Mouse (Mus musculus): ENCODE data around the gene Nid1.
"Not testable (repeated sequence)": the region's sequence is repeated elsewhere in the genome, so short reads cannot be mapped to it uniquely, and the experiment has no call there.

The Nid1 gene

DNA sequence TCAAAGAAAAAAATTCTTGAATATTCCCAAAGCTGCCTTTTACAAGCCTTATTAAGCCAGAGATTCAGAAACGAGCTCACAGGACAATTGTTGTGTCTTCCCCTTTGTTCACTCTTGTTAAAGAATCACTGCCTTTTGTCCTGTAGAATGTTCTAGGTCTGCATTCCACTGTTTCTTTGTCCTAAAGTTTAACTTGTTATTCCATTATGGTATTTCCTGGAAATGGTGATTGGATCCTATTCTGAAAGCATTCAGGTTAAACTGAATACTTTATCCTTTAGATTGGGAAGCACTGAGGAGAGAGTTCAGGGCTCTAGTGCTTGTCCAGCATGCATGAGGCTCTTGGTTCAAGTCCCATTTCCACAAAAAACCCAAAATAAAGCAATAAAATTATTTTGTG is 13.6 kb downstream of the Nid1 start:
- in situ Hi-C loops (cut with MboI, MseI) = not testable (repeated sequence)

DNA sequence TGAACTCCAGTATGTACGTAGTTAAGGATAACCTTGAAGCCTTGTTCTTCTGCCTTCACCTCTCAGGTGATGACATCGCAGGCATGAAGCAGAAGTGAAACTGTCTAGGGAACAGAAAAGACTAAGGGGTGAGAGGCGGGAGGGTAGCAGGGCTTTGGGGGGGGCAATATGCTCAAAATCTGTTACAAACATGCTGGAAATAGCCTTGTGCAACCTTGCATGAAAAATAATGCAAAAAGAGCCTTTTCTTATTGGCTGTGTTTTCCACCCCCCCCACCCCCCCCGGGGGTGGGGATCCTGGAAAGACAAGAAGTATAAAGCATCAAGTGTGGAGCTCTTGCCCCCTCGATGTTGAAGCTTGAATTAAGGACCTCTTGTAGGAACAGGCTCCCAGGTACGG is 16.0 kb downstream of the Nid1 start:
- in situ Hi-C loops (cut with MboI, MseI) = not testable (repeated sequence)

DNA sequence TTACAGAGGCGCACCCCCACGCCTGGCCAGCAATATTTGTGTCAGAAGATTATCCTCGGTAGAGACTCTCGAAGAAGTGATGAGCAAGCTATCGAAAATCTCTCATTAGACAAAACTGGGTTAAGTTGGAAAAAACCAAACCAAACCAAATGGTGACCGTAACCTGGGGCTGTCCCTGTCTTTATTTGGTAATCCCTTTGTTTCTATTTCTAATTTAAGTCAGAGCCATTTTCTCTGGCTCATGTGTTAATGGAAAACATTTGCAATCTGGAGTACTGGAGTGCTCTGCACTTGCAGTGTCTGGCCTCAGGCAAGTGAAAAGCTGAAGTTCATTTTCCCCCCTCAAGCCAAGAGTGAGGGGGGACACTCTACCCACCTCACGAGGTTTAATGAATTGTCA is 16.9 kb downstream of the Nid1 start:
- in situ Hi-C loops (cut with MboI, MseI) = not testable (repeated sequence)

DNA sequence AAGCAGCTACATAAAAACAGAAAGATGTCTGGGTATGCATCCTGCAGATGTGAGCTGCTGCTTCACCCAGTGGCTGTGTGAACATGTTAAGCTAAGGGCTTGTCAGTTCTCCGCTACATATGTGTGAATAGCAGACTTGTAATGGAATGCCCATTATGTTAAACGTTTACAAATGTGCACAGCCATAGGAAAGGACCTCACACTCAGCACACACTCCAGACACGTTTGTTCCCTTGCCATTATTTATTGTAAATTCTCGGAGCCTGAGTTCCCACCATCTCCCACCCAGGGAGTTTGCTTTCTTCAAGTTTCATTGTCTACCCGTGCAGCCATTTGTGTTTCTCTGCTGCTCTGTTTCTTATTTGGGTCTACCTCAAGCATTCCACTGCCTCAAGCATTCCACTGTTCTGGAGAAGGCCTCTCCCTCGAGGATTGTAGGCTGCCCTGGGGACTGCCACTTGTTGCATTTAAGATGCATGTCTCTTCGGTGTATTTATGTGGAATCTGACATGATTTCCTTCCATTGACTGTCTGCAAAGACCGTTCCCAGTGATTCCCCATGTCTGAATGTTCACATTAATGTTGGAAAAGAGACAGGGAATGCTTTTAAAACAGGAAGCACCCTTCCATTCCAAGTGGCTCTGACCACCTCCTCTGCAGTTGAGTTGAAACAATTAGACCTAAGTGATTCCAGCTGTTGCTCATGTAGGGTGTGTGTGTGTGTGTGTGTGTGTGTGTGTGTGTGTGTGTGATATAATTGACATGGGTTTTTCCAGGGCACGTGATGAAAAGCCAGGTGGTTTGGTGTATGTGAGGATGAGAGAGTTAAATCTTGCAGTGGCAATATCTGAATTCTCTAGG is 18.5 kb downstream of the Nid1 start:
- in situ Hi-C loops (cut with MboI, MseI) = not testable (repeated sequence)

DNA sequence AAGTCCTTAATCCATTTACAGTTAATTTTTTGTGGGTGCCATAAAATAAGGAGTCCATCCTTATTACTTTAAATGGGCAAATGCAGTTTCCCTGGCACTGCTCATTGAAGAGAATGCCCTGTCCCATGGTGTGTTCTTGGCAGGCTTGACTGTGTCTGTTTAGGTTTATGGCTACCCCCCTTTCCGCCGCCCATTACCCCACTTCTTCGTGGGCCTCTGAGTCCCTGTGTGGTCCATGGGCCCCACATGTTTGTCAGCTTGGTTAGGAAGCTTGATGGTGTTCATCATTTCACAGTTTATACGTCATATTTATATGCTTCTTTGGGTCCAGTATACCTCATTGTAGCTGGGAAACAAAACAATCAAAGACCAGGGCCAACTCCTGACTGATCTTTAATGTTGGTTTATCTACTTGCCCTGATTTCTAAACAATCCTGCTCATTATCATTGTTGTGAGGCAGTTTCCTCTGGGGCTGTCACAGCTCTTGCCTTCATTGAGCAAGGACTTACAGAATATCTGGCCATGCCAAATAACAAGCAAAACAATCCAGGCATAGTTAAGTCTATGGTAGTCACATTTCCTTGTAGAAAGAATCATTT is 20.9 kb downstream of the Nid1 start:
- in situ Hi-C loops (cut with MboI, MseI) = no loop called here

DNA sequence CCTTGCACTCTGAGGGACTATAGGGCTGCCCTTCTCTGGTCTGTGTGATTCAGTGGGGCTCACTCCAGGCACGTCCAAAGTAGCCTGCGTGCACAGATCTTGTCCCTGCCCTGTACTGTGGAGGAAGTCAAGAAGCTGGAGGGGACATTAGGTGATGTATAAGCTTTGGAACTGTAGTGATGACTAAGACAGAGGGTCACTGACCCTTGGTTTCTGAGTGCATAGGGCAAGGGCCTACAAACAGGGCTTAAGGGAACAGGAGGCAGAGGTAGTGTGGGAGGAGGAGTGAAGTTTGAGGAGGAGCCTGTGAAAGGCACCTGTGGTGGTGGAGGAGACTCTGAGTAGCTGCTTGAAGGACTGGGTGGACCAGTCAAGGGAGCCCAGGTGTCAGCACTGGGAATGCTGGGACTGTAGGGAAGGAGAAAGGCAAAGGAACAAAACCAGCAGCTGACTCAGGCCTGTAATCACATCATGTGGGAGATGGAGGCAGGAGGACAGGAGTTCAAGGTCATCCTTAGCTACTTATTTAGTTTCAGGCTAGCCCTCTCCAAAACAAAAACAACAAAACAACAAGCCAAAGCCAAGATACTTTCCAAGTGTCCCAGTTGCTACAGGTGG is 23.3 kb downstream of the Nid1 start:
- in situ Hi-C loops (cut with MboI, MseI) = no loop called here

DNA sequence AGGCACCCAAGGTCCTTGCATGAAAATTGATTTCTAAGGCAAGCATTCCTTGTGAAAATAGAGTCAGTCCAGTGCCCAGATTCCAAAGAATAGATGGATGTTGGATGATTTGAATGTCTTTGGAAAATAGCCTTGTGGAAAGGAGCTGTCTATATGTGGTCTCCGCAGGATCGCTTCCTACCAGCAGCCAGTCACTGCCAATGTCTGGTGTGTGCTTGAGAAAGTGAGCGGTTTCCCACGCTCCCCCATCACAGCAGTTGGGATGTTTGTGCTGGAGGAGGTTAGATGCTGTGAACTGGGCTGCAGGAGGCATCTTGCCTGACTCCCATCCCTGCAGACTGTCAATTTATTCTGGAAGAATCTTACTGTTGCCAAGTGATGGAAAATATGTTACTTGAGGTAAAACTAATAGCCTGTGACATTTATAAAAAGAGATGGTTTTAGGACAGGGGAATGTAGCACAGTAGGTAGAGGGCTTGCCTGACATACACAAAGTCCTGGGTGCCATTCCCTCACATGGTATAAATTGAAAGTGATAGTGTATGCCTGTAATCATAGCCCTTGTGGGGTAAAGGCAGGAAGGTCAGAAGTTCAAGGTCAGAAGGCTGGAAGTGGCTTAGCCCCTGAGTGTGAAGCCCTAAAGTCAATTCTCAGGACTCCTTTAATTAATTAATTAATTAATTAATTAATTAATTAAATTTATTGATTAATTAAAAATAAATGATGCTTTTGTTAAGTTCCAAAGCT is 24.3 kb downstream of the Nid1 start:
- in situ Hi-C loops (cut with MboI, MseI) = no loop called here

DNA sequence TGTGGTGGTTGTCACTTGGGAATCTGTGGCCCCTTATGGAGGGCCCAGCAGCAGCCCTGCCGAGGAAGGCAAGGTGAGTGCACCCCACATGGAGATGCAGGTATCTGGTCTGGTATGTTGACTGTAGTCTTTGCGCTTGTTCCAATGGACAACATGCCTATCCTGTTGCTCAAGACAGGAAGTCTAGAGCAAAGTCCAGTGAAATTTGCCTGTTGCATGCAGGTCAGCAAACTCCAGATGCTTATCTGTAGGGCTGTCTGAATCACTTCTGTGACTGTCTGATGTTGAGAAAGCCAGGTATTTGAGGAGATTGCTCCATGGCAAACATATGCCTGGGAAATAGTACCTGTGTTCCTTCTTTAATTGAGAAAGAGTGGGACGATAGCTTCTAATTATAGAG is 26.6 kb downstream of the Nid1 start:
- in situ Hi-C loops (cut with MboI, MseI) = no loop called here

DNA sequence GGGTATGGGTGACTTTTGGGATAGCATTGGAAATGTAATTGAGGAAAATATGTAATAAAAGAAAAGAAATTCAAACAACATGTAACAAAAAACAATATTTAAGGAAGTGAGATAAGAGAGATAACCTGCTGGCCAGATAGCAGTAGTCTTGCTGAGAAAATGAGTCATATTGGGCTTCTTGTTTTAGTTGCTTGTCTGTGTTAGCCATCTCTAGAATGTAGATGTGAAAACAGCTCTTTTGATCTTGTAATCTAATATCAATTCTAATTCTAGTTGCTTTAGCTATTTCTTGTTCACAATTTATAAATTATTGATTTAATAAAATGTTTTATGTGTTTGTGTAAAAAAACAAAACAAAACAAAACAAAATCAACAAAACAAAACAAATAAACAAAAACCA is 29.9 kb downstream of the Nid1 start:
- in situ Hi-C loops (cut with MboI, MseI) = loop anchor here (5.0 kb wide), 1 partner anchor 40 kb away; no protein-coding TSS in a partner anchor

DNA sequence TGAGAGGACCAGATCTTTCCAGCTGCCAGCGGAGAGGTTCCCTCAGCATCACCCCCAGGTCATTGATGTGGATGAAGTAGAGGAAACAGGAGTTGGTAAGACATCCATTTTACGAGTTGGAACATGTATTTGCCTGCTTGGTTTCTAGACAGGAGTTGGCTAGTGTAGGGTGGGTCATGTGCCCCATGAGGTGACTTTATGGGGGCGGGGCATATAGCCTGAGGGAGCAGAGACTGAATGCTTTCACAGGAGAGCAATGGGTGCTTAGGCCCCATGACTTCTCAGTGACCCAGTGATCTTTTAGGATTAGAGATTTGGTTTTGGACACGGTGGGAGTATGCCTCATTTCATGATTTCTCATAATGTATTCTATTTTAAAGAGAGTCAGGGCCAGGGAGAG is 31.2 kb downstream of the Nid1 start:
- in situ Hi-C loops (cut with MboI, MseI) = loop anchor here (5.0 kb wide), 1 partner anchor 39 kb away; no protein-coding TSS in a partner anchor

DNA sequence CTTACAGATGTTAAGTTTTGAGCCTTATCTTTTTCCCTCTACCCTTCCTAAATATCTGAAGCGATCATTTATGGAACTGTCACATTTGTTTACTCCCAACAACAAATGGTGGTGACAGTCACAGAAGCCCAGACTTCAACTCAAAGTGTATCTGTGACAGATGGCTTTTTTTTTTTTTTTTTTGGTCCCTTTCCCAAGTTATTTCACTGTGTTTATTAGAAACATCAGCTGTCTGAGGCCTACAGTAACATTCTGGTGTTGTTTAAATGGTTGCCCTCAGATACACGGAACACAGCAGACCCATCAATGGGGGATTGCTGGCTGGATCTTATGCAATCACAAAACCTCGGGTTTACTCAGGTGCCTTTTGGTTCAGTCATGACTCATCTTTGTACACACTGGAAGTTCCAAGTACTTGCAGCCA is 34.0 kb downstream of the Nid1 start:
- in situ Hi-C loops (cut with MboI, MseI) = no loop called here

DNA sequence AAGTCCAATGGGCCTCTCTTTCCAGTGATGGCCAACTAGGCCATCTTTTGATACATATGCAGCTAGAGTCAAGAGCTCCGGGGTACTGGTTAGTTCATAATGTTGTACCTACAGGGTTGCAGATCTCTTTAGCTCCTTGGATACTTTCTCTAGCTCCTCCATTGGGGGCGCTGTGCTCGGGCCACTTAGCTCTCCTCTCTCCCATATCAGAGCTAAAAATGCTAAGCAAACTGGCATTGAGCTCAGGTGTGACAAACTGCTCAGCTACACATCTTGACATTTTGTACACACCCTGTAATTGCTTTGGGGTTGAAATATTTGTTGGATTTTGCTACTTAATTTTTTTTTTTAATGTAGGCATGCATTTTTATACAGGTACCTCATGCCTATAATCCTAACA is 37.1 kb downstream of the Nid1 start:
- in situ Hi-C loops (cut with MboI, MseI) = not testable (repeated sequence)

DNA sequence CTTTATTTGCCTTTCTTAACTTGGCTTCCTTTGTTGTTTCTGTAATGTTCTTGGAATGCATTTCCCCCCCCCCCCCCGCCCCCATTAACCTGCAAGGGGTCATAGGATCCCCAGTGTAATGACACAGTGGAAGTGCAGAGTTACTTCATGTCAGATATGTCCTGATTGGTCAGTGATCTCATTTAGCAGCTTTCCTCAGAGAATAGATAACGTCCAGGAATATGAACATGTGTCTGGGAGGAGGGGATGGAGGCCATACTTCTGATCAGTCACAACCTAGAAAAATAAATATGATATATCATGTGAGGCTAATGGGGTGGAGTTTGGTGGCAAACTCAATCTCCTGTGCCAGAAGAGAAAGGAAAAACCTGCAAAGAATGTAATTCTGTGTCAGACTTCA is 37.6 kb downstream of the Nid1 start:
- in situ Hi-C loops (cut with MboI, MseI) = no loop called here

DNA sequence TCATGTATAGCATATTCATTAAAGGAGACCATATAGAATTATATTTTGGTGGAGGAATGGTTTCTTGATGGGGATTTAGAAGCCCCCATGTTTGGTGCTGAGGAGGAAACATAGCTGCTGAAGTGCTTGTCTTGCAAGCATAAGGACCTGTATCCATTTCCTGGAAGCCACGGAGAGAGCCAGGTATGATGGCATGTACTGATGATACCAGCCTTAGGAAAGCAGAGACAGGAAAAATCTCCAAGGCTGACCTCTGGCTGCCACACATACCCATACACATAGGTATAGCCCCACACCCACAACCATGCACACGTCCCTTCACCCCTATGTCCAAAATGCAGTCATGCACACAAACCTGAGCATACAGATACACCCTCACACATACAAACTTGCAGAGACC is 39.2 kb downstream of the Nid1 start:
- in situ Hi-C loops (cut with MboI, MseI) = no loop called here

DNA sequence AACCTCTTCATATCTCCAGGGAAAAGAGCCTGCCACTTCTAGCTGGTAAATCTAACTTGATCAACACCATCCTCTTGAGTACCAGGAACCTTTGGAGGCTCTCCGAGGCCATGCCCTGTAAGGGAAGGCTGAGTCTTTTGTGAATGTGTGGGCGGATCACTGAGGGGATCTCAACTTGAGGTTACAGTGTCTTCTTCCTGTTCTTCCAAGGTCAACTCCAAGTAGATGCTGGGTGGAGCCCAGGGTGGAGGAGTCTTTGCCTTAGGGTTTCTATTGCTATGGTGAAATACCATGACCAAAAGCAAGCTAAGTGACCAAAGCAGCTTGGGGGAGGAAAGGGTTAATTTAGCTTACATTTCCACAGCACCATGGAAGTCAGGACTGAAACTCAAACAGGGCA is 39.7 kb downstream of the Nid1 start:
- in situ Hi-C loops (cut with MboI, MseI) = no loop called here

DNA sequence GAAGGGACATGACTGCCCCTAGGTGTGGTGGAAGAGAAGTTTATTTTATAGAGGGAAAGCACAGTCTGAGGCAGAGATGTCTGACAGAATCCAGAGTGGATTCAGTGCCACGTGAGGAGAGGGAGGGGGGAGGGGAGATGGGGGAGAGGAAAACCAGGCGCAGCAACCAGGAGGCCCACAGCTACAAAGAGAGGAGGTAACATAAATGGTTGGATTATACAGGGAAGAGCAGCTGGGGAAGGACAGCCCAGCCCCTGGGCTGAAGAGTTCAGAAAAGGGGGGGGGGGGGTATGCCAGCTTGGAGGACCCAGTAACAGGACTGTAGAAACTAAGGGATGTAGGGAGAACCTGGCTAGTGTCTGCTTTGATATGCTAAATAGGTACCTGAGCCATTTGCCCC is 42.6 kb downstream of the Nid1 start:
- in situ Hi-C loops (cut with MboI, MseI) = no loop called here

DNA sequence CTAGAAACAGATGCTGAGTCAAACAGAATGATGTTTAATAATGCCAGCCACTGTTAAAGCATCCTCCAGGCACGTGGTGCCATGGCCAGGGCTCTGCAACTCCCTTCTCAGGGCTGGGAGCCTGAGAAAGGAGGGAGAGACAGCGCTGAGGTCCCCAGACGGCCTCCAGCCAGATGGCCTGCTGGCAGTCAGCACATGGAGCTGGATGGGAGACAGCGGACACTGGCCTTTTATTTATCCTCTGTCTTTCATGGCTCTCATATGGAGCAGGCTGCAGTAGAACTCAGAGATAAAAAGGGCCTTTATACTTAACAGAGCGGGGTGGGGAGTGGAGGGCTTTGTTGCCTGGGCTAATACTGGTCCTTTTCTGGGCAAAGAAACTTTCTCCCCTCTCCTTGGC is 43.7 kb downstream of the Nid1 start:
- in situ Hi-C loops (cut with MboI, MseI) = no loop called here

DNA sequence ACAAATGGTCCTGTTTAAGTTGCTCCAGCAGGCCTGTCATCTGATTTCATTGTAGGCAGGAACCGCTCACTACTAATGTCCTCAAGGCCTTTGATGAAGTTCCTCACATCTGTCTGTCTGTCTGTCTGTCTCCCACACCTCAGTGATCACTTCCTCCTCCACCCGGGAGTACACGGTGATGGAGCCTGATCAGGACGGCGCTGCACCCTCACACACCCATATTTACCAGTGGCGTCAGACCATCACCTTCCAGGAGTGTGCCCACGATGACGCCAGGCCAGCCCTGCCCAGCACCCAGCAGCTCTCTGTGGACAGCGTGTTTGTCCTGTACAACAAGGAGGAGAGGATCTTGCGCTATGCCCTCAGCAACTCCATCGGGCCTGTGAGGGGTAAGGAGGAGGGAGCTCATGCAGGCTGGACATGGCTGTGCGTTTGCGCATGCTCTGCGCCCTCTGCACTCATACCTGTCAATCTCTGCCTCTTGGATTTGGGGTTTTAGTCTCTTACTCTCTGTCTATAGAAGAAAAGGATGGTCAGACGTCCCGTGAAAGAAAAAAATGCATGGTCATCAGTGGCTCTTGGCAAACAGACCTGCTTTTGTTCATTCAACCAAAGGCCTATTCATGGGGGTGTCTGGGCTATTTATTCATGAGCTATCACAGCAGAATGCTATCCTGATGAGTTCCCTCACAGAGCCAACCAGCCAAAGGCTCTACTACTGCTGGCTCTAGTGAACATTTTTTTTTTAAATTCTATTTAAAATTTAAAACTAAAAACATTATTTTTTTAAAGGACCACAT is 44.7 kb downstream of the Nid1 start:
- in situ Hi-C loops (cut with MboI, MseI) = no loop called here

DNA sequence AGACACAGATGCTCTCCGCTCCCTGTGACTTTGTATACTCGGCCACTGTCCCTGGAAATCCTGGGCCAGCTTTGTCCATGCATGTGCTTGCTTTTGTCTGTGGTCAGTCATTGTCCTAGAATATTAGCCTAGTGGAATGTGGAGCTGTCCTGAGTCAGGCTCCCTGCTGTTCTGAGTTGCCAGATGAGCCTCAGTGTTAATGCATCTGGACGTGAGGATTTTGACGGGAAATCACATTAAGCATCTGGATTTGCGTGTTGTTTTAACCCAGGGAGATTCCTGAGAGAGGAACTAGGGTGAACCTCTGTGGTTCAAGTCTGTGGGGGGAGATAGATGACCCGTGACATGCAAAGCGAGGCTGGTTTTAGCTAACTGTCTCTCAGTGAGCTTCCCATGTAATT is 47.0 kb downstream of the Nid1 start:
- in situ Hi-C loops (cut with MboI, MseI) = no loop called here

DNA sequence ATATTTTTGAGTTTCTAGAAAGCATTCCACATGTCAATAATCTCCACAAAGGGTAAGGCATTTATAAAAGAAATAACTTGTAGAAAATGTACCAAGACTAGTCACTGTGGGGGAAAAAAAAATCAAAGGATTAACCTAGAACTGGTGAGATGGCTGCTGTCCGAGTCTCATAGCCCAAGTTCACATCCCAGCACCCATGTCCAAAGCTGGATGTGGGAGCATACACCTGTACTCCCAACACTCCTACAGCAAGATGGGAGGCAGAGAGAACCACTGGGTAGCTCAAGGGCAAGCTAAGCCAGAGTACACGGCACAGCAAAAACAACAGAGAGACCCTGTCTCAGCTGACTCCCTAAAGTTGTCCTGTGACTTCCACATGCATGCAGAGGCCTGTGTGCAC is 47.5 kb downstream of the Nid1 start:
- in situ Hi-C loops (cut with MboI, MseI) = no loop called here

DNA sequence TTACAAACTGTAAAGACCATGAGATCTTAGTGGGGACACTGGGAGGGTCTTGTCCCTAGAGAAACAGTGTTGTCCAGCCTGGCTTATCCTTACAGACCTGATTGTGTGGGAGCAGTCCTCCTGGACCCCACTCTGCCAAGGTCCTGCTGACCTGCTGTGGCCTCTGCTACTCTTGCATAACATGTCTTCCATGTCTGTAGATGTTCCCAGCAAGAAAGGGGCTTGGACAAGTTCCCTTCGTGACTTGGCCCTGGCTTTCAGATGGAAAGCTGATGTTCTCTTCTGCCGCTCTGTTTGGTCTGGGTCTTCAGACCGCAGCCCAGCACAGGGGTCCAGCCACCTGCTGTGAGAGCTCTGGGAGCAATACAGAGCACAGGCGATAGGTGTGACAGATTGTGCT is 48.3 kb downstream of the Nid1 start:
- in situ Hi-C loops (cut with MboI, MseI) = no loop called here

All from T-helper 1 cell (primary cell).